ENCODE assay signal across 25 mouse cellular contexts in the genomic region with DNA sequence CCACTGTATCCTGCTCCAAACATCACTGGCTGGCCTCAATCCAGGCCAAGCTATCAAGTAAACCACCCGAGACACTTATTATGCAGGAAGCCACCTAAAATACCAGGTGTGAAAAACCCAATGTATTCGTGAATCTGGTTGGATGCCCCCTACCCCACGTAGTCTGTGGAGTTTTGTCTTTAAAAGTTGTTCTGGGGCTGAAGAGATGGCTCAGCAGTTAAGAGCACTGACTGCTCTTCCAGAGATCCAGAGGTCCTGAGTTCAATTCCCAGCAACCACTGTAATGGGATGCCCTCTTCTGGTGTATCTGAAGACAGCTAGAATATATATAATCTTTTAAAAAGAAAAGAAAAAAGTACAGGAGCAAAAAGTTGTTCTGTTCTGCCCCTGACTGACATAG. TPM values are rescaled to one million over a fixed set of nuclear protein-coding genes. Genes with fewer than 3 reads are reported as not detected.
DNase-seq lines count a peak whose midpoint lies in the region; ATAC-seq and TF ChIP-seq lines count a peak whose summit lies in the region.
"Had no signal": no experiment of that assay in that cellular context is flagged by ENCODE, and none has a peak within 500 bp of the region (broad histone marks: within the 10 kb centered on the region; RNA-seq: fewer than 3 reads in every experiment).

No protein-coding gene starts in this region.

- in situ Hi-C loops in CH12.LX (cut with MboI; ENCODE audit: low pct_ligation_motif_present, low pct_unique_long_range_greater_than_20kb, low sequenced_read_pairs), result no loop called here

- peak; percentile 5 for TF ChIP-seq RAD21 in CH12.LX (IDR thresholded peaks at IDR 0.05; ENCODE audit: low read depth, low read length)

- H3K79me2 ChIP-seq in CH12.LX (replicated peaks; ENCODE audit: control insufficient read depth, extremely low read depth, insufficient read depth, poor library complexity, severe bottlenecking), result peaks cover 30% of the 10 kb centered on the region

- H3K9me3 ChIP-seq in liver, postnatal 0 days (ENCODE audit: low read length), result no peaks in the 10 kb centered on the region
- no peaks in the 10 kb centered on the region for H3K9me3 ChIP-seq in CH12.LX (replicated peaks; ENCODE audit: low read length)
- H3K9me3 ChIP-seq: embryonic facial prominence, embryonic 13.5 days; embryonic facial prominence, embryonic 15.5 days; forebrain, embryonic 10.5 days; forebrain, embryonic 12.5 days had no signal

- TF ChIP-seq POLR2A in CH12.LX (IDR thresholded peaks at IDR 0.05; ENCODE audit: low read depth, low read length), result no peak

- 71% methylated on average over 3 of the region's 3 CpGs for WGBS in liver, postnatal 0 days (ENCODE audit: insufficient replicate concordance)

- H3K4me2 ChIP-seq in liver, postnatal 0 days (ENCODE audit: low read depth, low read length), result no peak overlapping the region
- H3K4me2 ChIP-seq in CH12.LX (ENCODE audit: insufficient read depth, low read depth, poor library complexity, severe bottlenecking), result no peak overlapping the region
- H3K4me2 ChIP-seq: embryonic facial prominence, embryonic 13.5 days; embryonic facial prominence, embryonic 15.5 days; forebrain, embryonic 12.5 days had no signal

- TF ChIP-seq EP300 in liver, postnatal 0 days (IDR thresholded peaks at IDR 0.05; ENCODE audit: low read depth), result no peak
- TF ChIP-seq EP300 in CH12.LX (IDR thresholded peaks at IDR 0.05; ENCODE audit: low read length), result no peak

- TF ChIP-seq CTCF in liver, postnatal 0 days (IDR thresholded peaks at IDR 0.05; ENCODE audit: low read depth), result 0 out of 2 replicates have a peak, but pooled peaks have one; percentile 2
- peak in 1 of 2 experiments; percentile 22; a peak in 1 of 4 replicates for TF ChIP-seq CTCF in CH12.LX (conservative IDR thresholded peaks at IDR 0.05 in 1 of 2, IDR thresholded peaks at IDR 0.05 in 1 of 2; ENCODE audit: low read depth in 2 of 2, low read length in 2 of 2)

- dilution Hi-C loops in CH12.LX (cut with MboI; ENCODE audit: extremely low pct_ligation_motif_present, extremely low pct_unique_long_range_greater_than_20kb, low sequenced_read_pairs), result no loop called here

- peaks cover 16% of the 10 kb centered on the region for H3K4me1 ChIP-seq in liver, postnatal 0 days (ENCODE audit: insufficient read depth)
- peaks cover 2 to 21% of the 10 kb centered on the region in 2 experiments for H3K4me1 ChIP-seq in CH12.LX (ENCODE audit: control insufficient read depth in 1 of 2, insufficient read depth in 2 of 2)

- peak; percentile 31 for DNase-seq in cerebellum, adult 9-10 months
- no peak for DNase-seq in cerebellum, adult 8-10 months
- no peak for DNase-seq in liver, postnatal 0 days
- no peak for DNase-seq in liver
- no peak for DNase-seq in CH12.LX (ENCODE audit: extremely low read depth)
- DNase-seq in NIH3T3 (ENCODE audit: low read depth), result peak; percentile 49
- no peak for DNase-seq in right cerebral cortex, postnatal 14 days
- DNase-seq: adrenal gland, adult 2 months; adrenal gland, postnatal 10 days; adrenal gland, postnatal 25 days; B cell, adult 2 months; cerebellum, adult 11 months; cerebellum, adult 18-20 months; cerebellum, postnatal 14 days; cerebellum, postnatal 36 days; embryo, embryonic 11 days had no signal

- H3K27ac ChIP-seq in liver, postnatal 0 days (ENCODE audit: low read depth), result no peak overlapping the region
- H3K27ac ChIP-seq in CH12.LX (ENCODE audit: insufficient read depth, low read depth), result no peak overlapping the region
- H3K27ac ChIP-seq: embryonic facial prominence, embryonic 13.5 days; embryonic facial prominence, embryonic 15.5 days; forebrain, embryonic 10.5 days; forebrain, embryonic 12.5 days had no signal

- H3K9ac ChIP-seq in liver, postnatal 0 days (replicated peaks), result no peak overlapping the region
- no peak overlapping the region for H3K9ac ChIP-seq in CH12.LX (ENCODE audit: insufficient read depth, low read depth)
- H3K9ac ChIP-seq: embryonic facial prominence, embryonic 13.5 days; embryonic facial prominence, embryonic 15.5 days; forebrain, embryonic 12.5 days had no signal

- no peak for ATAC-seq in liver, postnatal 0 days
- ATAC-seq: CD4-positive, CD25-positive, alpha-beta regulatory T cell, adult 4 months; forebrain, embryonic 14.5 days; forebrain, embryonic 16.5 days had no signal

- no peak overlapping the region for H3K4me3 ChIP-seq in liver, postnatal 0 days (ENCODE audit: low read depth, low read length)
- no peak overlapping the region for H3K4me3 ChIP-seq in CH12.LX (replicated peaks in 1 of 3; ENCODE audit: low read depth in 2 of 3, low read length in 2 of 3, poor library complexity in 1 of 3)
- H3K4me3 ChIP-seq: embryonic facial prominence, embryonic 13.5 days; embryonic facial prominence, embryonic 15.5 days; erythroblast, embryonic 14.5 days; forebrain, embryonic 10.5 days; forebrain, embryonic 12.5 days had no signal

- no peaks in the 10 kb centered on the region for H3K36me3 ChIP-seq in liver, postnatal 0 days (replicated peaks; ENCODE audit: insufficient read depth, low read length)
- peaks cover 0 to 5% of the 10 kb centered on the region in 2 experiments for H3K36me3 ChIP-seq in CH12.LX (replicated peaks in 1 of 2; ENCODE audit: control insufficient read depth in 1 of 2, insufficient read depth in 1 of 2, low read length in 1 of 2)
- H3K36me3 ChIP-seq: embryonic facial prominence, embryonic 15.5 days; forebrain, embryonic 12.5 days had no signal

- H3K27me3 ChIP-seq in liver, postnatal 0 days (ENCODE audit: insufficient read depth, low read length), result no peaks in the 10 kb centered on the region
- H3K27me3 ChIP-seq in CH12.LX (replicated peaks), result no peaks in the 10 kb centered on the region
- H3K27me3 ChIP-seq: embryonic facial prominence, embryonic 13.5 days; embryonic facial prominence, embryonic 15.5 days; forebrain, embryonic 12.5 days had no signal

TF ChIP-seq in CH12.LX, 34 proteins besides CTCF, POLR2A, EP300 and RAD21:
- no peak for TF ChIP-seq ZMIZ1 (IDR thresholded peaks at IDR 0.05; ENCODE audit: low read depth, low read length)
- TF ChIP-seq TBP (conservative IDR thresholded peaks at IDR 0.05; ENCODE audit: low read depth, low read length), result peak; percentile 85

RNA-seq across cellular contexts. Expression of gene Celf1, which starts 1.8 kb away (rescaled TPM):
- 26.0 and 29.4 TPM in 2 replicates for polyA plus RNA-seq in liver, postnatal 0 days (2015; fragmentation: Nextera tagmentation; extraction: Ambion mirVana)
- total RNA-seq in CH12.LX (2012; rRNA removed), result 29.7 and 33.8 TPM in 2 replicates
- 50.9 and 52.8 TPM in 2 replicates for total RNA-seq in CH12.LX (2014; rRNA removed)
- 67.4 and 69.7 TPM in 2 replicates for polyA plus RNA-seq in CH12.LX (2012; ENCODE audit: insufficient read length, low read depth)

RNA-seq across cellular contexts. Expression of gene Ndufs3, which starts 33.7 kb away (rescaled TPM):
- polyA plus RNA-seq in liver, postnatal 0 days (2015; fragmentation: Nextera tagmentation; extraction: Ambion mirVana), result 196 and 199 TPM in 2 replicates
- total RNA-seq in CH12.LX (2012; rRNA removed) (133 and 146 TPM in 2 replicates), CH12.LX (2014; rRNA removed) (182 and 195 TPM in 2 replicates)
- 185 and 190 TPM in 2 replicates for polyA plus RNA-seq in CH12.LX (2012; ENCODE audit: insufficient read length, low read depth)

RNA-seq across cellular contexts. Expression of gene Kbtbd4, which starts 33.8 kb away (rescaled TPM):
- polyA plus RNA-seq in liver, postnatal 0 days (2015; fragmentation: Nextera tagmentation; extraction: Ambion mirVana), result 8.7 and 9.8 TPM in 2 replicates
- total RNA-seq in CH12.LX (2012; rRNA removed) (20.5 and 28.4 TPM in 2 replicates), CH12.LX (2014; rRNA removed) (19.5 and 20.1 TPM in 2 replicates)
- 21.7 and 24.9 TPM in 2 replicates for polyA plus RNA-seq in CH12.LX (2012; ENCODE audit: insufficient read length, low read depth)

RNA-seq across cellular contexts. Expression of gene C1qtnf4, which starts 52.7 kb away (rescaled TPM):
- polyA plus RNA-seq in liver, postnatal 0 days (2015; fragmentation: Nextera tagmentation; extraction: Ambion mirVana), result 2.9 and 3.1 TPM in 2 replicates
- not detected in 2 replicates for total RNA-seq in CH12.LX (2012; rRNA removed)
- not detected in 2 replicates for total RNA-seq in CH12.LX (2014; rRNA removed)
- polyA plus RNA-seq in CH12.LX (2012; ENCODE audit: insufficient read length, low read depth), result not detected in 2 replicates
- total RNA-seq: common myeloid progenitor, adult 5-6 weeks had no signal

Comparison
In these comparisons a context has a peak if more than half of its experiments do, and no peak if none do; other contexts are left out.
1. DNase-seq: peak in cerebellum, adult 9-10 months (single experiment) and NIH3T3 (single experiment); none in cerebellum, adult 8-10 months (single experiment), liver, postnatal 0 days (single experiment), liver (single experiment), CH12.LX (single experiment) and right cerebral cortex, postnatal 14 days (single experiment).